Mouse (Mus musculus): ENCODE data around the gene Sdc4.

DNA sequence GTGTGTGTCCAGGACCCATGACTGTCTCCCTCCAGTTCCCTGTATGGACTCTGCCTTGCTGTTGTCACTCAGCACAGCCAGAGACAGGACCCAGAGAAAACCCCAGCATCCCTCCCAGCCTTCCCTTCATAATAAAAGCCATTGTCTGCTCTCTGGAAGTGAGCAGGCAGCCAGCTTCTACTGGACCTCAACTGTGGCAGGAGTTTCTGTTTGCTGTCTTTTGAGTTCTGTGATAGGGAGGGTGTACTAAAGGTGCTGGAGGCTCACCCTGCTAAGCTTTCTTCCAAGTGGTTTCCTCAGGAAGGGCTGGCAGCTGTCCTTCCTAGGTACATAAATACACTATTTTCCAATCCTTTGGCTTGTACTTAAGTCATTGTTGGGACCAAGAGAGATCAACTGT is 21.5 kb upstream of the Sdc4 start:
- TF ChIP-seq POLR2A (IDR thresholded peaks at IDR 0.05; ENCODE audit: insufficient read depth, low read depth, low read length), result no peak
- TF ChIP-seq CTCF (IDR thresholded peaks at IDR 0.05), result no peak
- TF ChIP-seq EP300 (IDR thresholded peaks at IDR 0.05; ENCODE audit: insufficient read depth, low read depth, low read length), result no peak

All from heart, adult 2 months (tissue).